Mouse (Mus musculus): ENCODE data around the gene Dmpk. TPM values are rescaled to one million over a fixed set of nuclear protein-coding genes. Genes with fewer than 3 reads are reported as not detected.

The Dmpk gene
- polyA plus RNA-seq, 1 experiment = 53.0 TPM

DNA sequence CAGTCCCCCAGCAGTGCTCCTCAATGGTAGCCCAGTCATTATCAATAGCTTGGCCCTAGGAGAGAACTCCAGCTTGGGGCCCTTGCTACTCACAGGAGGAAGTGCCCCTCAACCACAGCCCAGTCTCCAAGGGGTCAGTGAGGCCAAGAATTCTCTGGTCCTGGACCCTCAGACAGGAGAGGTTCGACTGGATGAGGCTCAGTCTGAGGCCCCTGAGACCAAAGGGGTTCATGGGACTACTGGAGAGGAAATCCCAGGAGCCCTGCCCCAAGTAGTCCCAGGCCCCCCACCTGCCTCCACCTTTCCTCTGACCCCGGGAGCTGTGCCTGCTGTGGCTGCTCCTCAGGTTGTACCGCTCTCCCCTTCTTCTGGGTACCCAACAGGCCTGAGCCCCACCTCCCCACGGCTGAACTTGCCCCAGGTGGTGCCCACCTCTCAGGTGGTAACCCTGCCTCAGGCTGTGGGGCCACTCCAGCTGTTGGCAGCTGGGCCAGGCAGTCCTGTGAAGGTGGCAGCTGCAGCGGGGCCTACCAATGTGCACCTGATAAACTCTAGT, 12.8 kb downstream of the Dmpk start:
- Histone ChIP-seq H3K36me3 (ENCODE audit: control insufficient read depth, insufficient read depth, low read length) (no peaks in the 10 kb centered on the region), H3K4me1 (ENCODE audit: control insufficient read depth, insufficient read depth, low read length) (no peaks in the 10 kb centered on the region), H3K4me3 (ENCODE audit: insufficient read depth, low read depth, low read length) (no peak overlapping the region), H3K27me3 (replicated peaks; ENCODE audit: control insufficient read depth, insufficient read depth, low read length) (no peaks in the 10 kb centered on the region), H3K27ac (ENCODE audit: insufficient read depth, low read depth, low read length) (no peak overlapping the region)
- DNase-seq = no peak
- no peak for TF ChIP-seq CTCF (conservative IDR thresholded peaks at IDR 0.05; ENCODE audit: insufficient read depth, insufficient read length, low read depth, low read length)
- no peak for TF ChIP-seq POLR2A (IDR thresholded peaks at IDR 0.05; ENCODE audit: low read depth, low read length)
- WGBS = 83% methylated on average over 5 of the region's 5 CpGs

DNA sequence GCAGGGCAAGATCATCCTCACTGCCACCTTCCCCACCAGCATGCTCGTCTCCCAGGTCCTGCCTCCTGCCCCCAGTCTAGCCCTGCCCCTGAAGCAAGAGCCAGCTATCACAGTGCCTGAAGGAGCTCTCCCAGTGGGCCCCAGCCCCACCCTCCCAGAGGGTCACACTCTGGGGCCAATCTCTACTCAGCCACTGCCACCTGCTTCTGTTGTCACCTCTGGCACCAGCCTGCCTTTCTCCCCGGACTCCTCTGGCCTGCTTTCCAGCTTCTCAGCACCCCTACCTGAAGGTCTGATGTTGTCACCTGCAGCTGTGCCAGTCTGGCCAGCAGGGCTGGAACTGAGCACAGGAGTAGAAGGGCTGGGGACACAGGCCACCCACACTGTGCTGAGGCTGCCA, 13.6 kb downstream of the Dmpk start:
- TF ChIP-seq CTCF (conservative IDR thresholded peaks at IDR 0.05; ENCODE audit: insufficient read depth, insufficient read length, low read depth, low read length) = no peak
- no peak for TF ChIP-seq POLR2A (IDR thresholded peaks at IDR 0.05; ENCODE audit: low read depth, low read length)
- H3K4me1 ChIP-seq (ENCODE audit: control insufficient read depth, insufficient read depth, low read length) = no peaks in the 10 kb centered on the region
- WGBS = 61% methylated on average over 2 of the region's 2 CpGs
- no peak overlapping the region for H3K4me3 ChIP-seq (ENCODE audit: insufficient read depth, low read depth, low read length)
- no peak overlapping the region for H3K27ac ChIP-seq (ENCODE audit: insufficient read depth, low read depth, low read length)
- no peaks in the 10 kb centered on the region for H3K27me3 ChIP-seq (replicated peaks; ENCODE audit: control insufficient read depth, insufficient read depth, low read length)
- no peaks in the 10 kb centered on the region for H3K36me3 ChIP-seq (ENCODE audit: control insufficient read depth, insufficient read depth, low read length)
- DNase-seq = no peak

DNA sequence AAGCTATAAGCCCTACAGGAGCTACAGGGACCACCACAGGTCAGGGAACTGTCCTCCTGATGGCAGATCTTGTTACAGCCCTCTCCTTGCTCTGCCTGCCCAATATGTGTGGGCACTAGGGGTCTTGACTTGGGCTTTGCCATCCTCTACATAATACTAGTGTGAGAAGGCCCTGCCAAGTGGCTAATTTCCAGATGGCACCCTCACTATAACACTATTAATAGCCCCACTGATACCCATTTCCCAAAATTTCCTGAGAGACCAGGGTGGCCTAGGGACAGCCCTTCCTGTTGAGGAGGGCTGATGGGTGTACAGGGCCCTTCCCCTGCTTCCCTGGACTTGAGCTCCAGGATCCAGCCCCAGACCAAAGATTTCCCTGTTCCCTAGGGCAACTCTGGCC, 14.2 kb downstream of the Dmpk start:
- Histone ChIP-seq H3K4me1 (ENCODE audit: control insufficient read depth, insufficient read depth, low read length) (no peaks in the 10 kb centered on the region), H3K27ac (ENCODE audit: insufficient read depth, low read depth, low read length) (no peak overlapping the region), H3K27me3 (replicated peaks; ENCODE audit: control insufficient read depth, insufficient read depth, low read length) (no peaks in the 10 kb centered on the region), H3K4me3 (ENCODE audit: insufficient read depth, low read depth, low read length) (no peak overlapping the region), H3K36me3 (ENCODE audit: control insufficient read depth, insufficient read depth, low read length) (no peaks in the 10 kb centered on the region)
- DNase-seq = no peak
- TF ChIP-seq POLR2A (IDR thresholded peaks at IDR 0.05; ENCODE audit: low read depth, low read length) (no peak), CTCF (conservative IDR thresholded peaks at IDR 0.05; ENCODE audit: insufficient read depth, insufficient read length, low read depth, low read length) (no peak)

DNA sequence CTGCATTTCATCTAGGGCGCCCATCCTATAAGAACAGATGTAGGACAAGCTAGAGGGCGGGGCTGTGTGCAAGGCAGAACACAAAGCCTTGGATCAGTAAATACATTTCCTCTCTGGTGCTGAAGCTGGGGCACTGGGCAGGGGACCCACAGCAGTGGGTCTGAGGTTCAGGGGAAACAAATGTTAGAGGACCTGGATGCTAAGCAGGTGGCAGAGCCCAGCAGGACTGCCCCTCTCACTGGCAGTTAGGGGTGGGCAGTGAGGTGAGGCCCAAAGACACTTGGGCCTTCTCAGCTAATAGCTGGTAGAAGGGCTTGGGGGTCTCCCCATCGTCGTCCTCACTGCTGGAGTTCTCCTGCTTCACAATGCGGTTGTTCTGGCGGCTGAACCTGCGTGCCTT, 15.2 kb downstream of the Dmpk start:
- H3K4me1 ChIP-seq (ENCODE audit: control insufficient read depth, insufficient read depth, low read length) = no peaks in the 10 kb centered on the region
- WGBS = 88% methylated on average over 7 of the region's 7 CpGs
- TF ChIP-seq CTCF (conservative IDR thresholded peaks at IDR 0.05; ENCODE audit: insufficient read depth, insufficient read length, low read depth, low read length) = no peak
- TF ChIP-seq POLR2A (IDR thresholded peaks at IDR 0.05; ENCODE audit: low read depth, low read length) = no peak
- H3K27me3 ChIP-seq (replicated peaks; ENCODE audit: control insufficient read depth, insufficient read depth, low read length) = no peaks in the 10 kb centered on the region
- H3K4me3 ChIP-seq (ENCODE audit: insufficient read depth, low read depth, low read length) = no peak overlapping the region
- no peaks in the 10 kb centered on the region for H3K36me3 ChIP-seq (ENCODE audit: control insufficient read depth, insufficient read depth, low read length)
- H3K27ac ChIP-seq (ENCODE audit: insufficient read depth, low read depth, low read length) = no peak overlapping the region
- DNase-seq = no peak

DNA sequence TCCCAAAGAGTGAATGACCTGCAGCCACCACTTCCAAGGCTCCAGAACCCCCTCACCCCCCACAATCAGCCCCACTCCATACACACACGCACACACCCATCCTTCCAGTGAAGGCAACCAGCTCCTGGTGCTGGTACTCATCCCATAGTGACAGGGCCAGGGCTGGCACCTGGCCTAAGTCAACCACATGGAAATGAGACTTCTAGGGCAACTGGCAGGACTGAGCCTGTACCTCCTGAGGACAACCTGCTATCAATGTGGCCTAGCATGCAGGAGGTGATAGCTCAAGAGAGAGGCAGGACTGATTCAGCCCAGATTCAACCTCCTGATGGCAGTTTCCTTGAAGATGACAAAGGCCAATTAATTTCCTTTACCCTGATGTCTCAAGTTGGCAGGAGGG, 16.6 kb downstream of the Dmpk start:
- TF ChIP-seq CTCF (conservative IDR thresholded peaks at IDR 0.05; ENCODE audit: insufficient read depth, insufficient read length, low read depth, low read length) = no peak
- TF ChIP-seq POLR2A (IDR thresholded peaks at IDR 0.05; ENCODE audit: low read depth, low read length) = no peak
- Histone ChIP-seq H3K4me1 (ENCODE audit: control insufficient read depth, insufficient read depth, low read length) (no peaks in the 10 kb centered on the region), H3K27ac (ENCODE audit: insufficient read depth, low read depth, low read length) (no peak overlapping the region), H3K27me3 (replicated peaks; ENCODE audit: control insufficient read depth, insufficient read depth, low read length) (no peaks in the 10 kb centered on the region), H3K36me3 (ENCODE audit: control insufficient read depth, insufficient read depth, low read length) (no peaks in the 10 kb centered on the region), H3K4me3 (ENCODE audit: insufficient read depth, low read depth, low read length) (no peak overlapping the region)
- DNase-seq = no peak
- 81% methylated on average over 1 of the region's 1 CpGs for WGBS

DNA sequence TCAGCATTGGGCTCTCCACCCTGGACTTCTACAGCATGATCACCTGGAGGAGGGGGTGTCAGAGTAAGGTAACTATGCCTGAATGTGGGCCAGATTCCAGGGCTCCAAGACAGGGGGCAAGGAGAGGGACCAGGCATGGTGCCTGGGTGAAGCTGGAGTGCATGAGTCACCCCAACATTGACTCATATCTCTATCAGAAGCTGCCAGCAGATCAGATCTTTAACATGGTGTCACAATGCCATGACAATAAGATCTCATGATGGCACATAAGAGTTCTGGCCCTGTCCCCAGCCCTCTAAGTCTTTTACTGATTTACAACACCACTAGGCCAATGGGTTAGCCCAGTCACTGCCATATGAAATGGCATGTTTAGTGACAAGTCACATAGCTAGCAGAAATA, 20.1 kb downstream of the Dmpk start:
- no peaks in the 10 kb centered on the region for H3K27me3 ChIP-seq (replicated peaks; ENCODE audit: control insufficient read depth, insufficient read depth, low read length)
- H3K4me3 ChIP-seq (ENCODE audit: insufficient read depth, low read depth, low read length) = no peak overlapping the region
- H3K36me3 ChIP-seq (ENCODE audit: control insufficient read depth, insufficient read depth, low read length) = no peaks in the 10 kb centered on the region
- DNase-seq = no peak
- no peak overlapping the region for H3K27ac ChIP-seq (ENCODE audit: insufficient read depth, low read depth, low read length)
- TF ChIP-seq POLR2A (IDR thresholded peaks at IDR 0.05; ENCODE audit: low read depth, low read length) (no peak), CTCF (conservative IDR thresholded peaks at IDR 0.05; ENCODE audit: insufficient read depth, insufficient read length, low read depth, low read length) (no peak)
- H3K4me1 ChIP-seq (ENCODE audit: control insufficient read depth, insufficient read depth, low read length) = no peaks in the 10 kb centered on the region

DNA sequence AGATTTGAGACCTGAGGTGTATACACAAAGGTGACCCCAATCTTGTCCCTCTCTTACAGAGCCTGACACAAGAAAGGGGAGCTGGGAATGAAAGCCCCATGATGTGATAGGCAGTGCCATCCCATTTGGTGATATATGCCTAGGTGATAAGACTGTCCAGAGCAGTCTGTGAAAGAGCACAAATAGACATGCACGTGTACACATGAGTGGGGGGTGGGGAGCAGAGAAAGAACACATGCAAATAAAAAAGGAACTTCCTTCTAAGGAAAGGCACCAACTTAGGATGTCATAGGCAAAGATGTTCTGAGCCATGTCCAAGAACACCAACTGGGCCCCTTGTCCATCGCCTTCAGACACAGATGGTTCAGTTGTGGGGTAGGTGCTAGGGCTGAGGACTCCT, 20.8 kb downstream of the Dmpk start:
- no peaks in the 10 kb centered on the region for H3K4me1 ChIP-seq (ENCODE audit: control insufficient read depth, insufficient read depth, low read length)
- H3K36me3 ChIP-seq (ENCODE audit: control insufficient read depth, insufficient read depth, low read length) = no peaks in the 10 kb centered on the region
- H3K27me3 ChIP-seq (replicated peaks; ENCODE audit: control insufficient read depth, insufficient read depth, low read length) = no peaks in the 10 kb centered on the region
- WGBS = 88% methylated on average over 2 of the region's 2 CpGs
- DNase-seq = no peak
- no peak overlapping the region for H3K4me3 ChIP-seq (ENCODE audit: insufficient read depth, low read depth, low read length)
- no peak overlapping the region for H3K27ac ChIP-seq (ENCODE audit: insufficient read depth, low read depth, low read length)
- TF ChIP-seq CTCF (conservative IDR thresholded peaks at IDR 0.05; ENCODE audit: insufficient read depth, insufficient read length, low read depth, low read length) = no peak
- no peak for TF ChIP-seq POLR2A (IDR thresholded peaks at IDR 0.05; ENCODE audit: low read depth, low read length)

DNA sequence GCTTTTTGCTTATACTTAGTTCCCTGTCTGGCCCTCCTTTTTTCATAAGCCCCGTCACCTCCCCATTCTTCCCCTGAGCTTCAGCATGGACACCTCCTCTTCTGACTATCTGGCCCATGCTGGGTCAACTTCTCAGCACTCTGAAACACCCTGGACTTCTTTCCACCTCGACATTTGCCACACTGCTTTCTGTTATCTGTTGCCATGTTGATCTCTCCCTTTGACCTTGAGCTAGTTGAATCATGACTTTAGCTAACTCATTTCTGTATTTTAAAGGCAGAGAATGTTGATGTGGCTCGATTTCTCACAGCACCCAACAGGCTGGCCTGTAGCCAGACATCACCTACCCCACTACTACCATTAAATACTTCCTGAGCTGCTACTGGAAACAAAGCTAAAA, 23.8 kb downstream of the Dmpk start:
- no peaks in the 10 kb centered on the region for H3K27me3 ChIP-seq (replicated peaks; ENCODE audit: control insufficient read depth, insufficient read depth, low read length)
- H3K36me3 ChIP-seq (ENCODE audit: control insufficient read depth, insufficient read depth, low read length) = no peaks in the 10 kb centered on the region
- H3K4me3 ChIP-seq (ENCODE audit: insufficient read depth, low read depth, low read length) = no peak overlapping the region
- TF ChIP-seq CTCF (conservative IDR thresholded peaks at IDR 0.05; ENCODE audit: insufficient read depth, insufficient read length, low read depth, low read length) (no peak), POLR2A (IDR thresholded peaks at IDR 0.05; ENCODE audit: low read depth, low read length) (no peak)
- no peak for DNase-seq
- H3K4me1 ChIP-seq (ENCODE audit: control insufficient read depth, insufficient read depth, low read length) = no peaks in the 10 kb centered on the region
- H3K27ac ChIP-seq (ENCODE audit: insufficient read depth, low read depth, low read length) = no peak overlapping the region
- 59% methylated on average over 3 of the region's 3 CpGs for WGBS

Measured in kidney, adult 2 months (tissue).